Mouse (Mus musculus) left cerebral cortex, postnatal 14 days (tissue): ENCODE measurements around the gene Zfand3. TPM values are rescaled to one million over a fixed set of nuclear protein-coding genes. Genes with fewer than 3 reads are reported as not detected.

ENCODE experiments used
- DNase-seq, 2 experiments: peaks; one replicate each; pipeline ENCODE4 v3.0.0; 2021 to 2022; ENCODE audit warnings: low spot score in 2 of 2, mixed read lengths in 1 of 2
- intact Hi-C: fragments of 180-260 bp; cut with DNase I; formaldehyde crosslinking; loops from one replicate; pipeline ENCODE4 v1.15.1; 2025
- total RNA-seq, 2 experiments: library from RNA; stranded (reverse); gene quantifications; 2 replicates each; pipeline ENCODE4 v1.2.3; 2021

Gene Zfand3
- total RNA-seq, 2 experiments from 2014 or later = 106 to 114 TPM

- intact Hi-C loops = no loop called here
- DNase-seq = no peak
These were observed 172.9 kb downstream of the Zfand3 start for GRCm38 (mm10) chr17:30177435-30177834.

GRCm38 (mm10) chr17:30178402-30178801 is 173.9 kb downstream of the Zfand3 start:
- intact Hi-C loops = no loop called here
- no peak for DNase-seq

DNA sequence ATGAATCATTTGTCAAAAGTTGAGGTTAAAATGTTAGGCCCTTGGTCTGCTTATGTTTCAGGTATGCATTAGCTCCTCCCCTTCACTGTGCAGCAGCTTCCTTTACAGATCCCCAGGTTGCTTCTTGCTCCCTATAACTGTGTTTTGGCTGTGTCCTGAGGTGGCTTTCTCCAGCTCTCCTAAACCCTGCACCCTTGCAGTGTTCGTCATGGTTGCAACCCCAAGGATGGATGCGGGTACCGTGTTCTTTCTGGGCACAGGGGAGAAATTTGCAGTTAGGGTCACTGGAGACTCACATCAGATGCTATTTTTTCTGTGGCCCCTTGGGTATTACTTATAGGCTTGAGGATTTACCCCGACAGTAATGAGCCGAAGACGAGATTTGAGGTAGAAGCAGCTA is 175.7 kb downstream of the Zfand3 start:
- no peak for DNase-seq
- intact Hi-C loops = no loop called here

DNA sequence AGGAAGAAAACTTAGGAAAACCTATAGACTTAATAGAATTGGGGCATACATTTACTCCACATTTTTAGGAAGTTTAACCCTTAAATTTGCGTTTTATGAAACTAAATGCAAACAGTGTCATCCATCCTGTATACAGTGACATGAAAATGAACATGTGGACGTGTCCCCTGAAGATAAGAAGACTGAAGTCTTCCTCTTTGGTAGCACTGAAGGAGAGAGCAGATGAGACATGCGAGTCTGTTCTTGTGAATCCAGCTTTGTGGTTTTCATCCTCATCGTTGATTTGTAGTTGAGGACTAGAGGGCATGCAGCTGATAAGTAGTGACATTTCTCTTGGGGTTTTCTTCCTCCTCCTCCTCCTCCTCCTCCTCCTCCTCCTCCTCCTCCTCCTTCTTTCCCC is 177.0 kb downstream of the Zfand3 start:
- intact Hi-C loops = no loop called here
- no peak for DNase-seq

- no peak for DNase-seq
- intact Hi-C loops = no loop called here
These were observed 177.5 kb downstream of the Zfand3 start for GRCm38 (mm10) chr17:30182063-30182462.

- no peak for DNase-seq
- intact Hi-C loops = no loop called here
These were observed 179.0 kb downstream of the Zfand3 start for GRCm38 (mm10) chr17:30183561-30183960.

DNA sequence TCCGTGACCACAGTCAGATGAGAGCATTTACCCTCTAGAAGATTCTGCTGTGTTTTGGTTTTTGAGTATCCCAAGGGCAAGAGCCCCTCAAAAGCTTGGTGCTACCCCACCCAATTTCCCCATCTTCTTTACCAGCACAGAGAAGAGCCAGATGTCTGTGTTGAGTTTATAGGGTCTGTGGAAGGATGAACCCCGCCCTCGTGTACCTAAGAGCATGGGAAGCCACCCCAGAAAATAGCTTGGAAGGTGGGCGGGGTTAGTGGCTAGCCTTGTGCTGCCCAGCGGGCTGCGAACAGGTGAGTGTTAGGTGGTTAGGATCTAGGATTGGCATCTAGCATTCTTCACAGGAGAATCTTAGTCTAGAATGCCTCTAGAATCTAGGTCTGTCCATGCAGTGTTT is 182.6 kb downstream of the Zfand3 start:
- no peak for DNase-seq
- intact Hi-C loops = no loop called here

- intact Hi-C loops = no loop called here
- no peak for DNase-seq
These were observed 183.0 kb downstream of the Zfand3 start for GRCm38 (mm10) chr17:30187581-30187980.

DNA sequence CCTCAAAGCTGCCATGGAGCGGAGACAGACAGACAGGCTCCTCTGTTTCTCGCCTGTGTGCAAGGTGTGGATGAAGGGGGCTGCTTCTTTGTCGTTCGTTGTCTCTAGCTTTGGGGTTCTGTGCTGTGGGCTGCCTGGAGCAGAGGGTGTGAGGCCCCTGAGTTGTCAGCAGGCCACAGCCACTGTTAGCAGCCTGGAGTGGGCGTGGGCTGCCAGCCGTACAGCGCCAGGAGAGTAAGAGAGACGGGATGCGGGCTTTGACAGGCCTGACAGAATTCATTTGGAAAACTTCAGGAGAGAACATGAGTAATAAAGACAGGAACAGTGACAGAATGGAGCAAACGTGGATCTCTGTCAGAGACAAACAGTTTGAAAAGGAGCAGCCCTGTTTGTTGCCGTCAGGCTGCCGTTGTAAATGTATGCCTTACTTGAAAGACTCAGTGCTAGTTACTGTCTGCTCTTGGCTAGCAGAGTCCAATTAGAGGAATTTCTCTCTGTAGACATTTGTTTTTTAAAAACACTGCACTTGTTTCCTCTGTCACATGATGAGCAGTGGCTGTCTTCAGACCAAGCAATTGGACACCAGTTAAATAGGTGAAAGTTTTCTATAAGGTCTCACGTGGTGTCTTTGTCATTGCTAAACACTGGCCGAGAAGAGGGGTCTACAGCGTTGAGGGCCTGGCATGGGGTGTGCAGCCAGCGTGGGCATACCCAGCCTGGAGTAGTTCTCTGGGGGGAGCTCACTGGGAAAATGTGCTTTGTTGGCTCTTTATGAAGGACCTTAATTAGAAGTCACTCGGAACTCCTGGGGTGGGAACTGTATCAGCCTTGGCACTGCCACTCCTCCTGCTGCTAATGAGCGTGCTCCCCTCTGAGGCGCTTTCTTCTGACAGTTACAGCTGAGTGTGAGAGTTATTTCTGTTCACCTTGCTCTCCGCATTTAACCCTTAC is 183.8 kb downstream of the Zfand3 start:
- intact Hi-C loops = no loop called here
- DNase-seq = no peak

DNA sequence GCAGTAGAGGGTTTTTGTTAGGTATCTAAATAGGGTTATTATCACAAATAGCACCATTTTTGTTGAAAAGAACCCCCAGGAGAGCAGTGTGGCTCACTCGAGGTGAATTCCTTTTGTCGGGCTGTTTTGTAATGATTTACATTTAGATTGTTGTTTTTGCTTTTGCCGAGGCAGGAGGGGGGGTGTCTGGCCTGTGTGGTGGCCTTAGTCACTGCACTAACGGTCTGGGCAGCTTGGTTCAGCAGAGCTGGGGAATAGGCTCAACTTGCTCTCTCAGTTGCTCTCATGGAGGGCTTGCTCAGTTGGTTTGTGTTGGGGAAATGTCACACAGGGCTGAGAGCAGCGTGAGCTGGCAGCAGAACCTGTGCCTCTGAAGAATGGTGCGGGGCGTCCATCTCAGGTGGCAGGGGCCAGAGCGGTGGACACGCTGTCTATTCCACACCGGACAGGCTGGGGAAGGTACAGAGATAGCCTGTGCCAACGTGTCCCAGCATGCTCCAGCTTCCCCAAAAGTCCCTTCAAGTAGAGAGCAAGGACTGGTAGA is 186.6 kb downstream of the Zfand3 start:
- no peak for DNase-seq
- intact Hi-C loops = loop anchor here (10.0 kb wide), 1 partner anchor 216 kb away; the partner anchor contains the start of gene Mdga1

- peak in 1 of 2 experiments; percentile 35 for DNase-seq
- intact Hi-C loops = loop anchor here (10.0 kb wide), 1 partner anchor 218 kb away; the partner anchor contains the start of gene Mdga1
These were observed 188.0 kb downstream of the Zfand3 start for GRCm38 (mm10) chr17:30192416-30193005.

DNA sequence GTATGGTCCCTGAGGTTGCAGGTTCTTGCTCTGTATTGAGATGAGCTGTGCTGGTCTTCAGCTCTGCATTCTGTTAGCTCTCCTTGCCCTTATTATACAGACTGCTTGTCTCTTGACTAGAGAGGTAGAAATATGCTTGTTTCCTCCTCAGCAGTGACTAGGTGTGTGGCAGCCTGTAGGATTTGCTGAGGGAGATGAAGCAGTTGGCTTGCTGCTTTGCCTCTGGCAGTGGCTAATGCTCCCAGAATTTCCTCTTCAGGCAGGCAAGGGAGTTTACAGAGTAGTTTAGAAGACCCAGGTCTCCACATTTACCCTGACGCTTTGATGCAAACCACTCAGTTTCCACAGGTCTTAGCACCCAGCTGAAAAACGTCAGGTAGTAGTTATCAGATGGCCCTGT is 189.1 kb downstream of the Zfand3 start:
- DNase-seq = peak in 1 of 2 experiments; percentile 3
- intact Hi-C loops = loop anchor here (10.0 kb wide), 1 partner anchor 219 kb away; the partner anchor contains the start of gene Mdga1

- peak in 1 of 2 experiments; percentile 2 for DNase-seq
- intact Hi-C loops = loop anchor here (10.0 kb wide), 1 partner anchor 219 kb away; the partner anchor contains the start of gene Mdga1
These were observed 189.6 kb downstream of the Zfand3 start for GRCm38 (mm10) chr17:30194091-30194490.

DNA sequence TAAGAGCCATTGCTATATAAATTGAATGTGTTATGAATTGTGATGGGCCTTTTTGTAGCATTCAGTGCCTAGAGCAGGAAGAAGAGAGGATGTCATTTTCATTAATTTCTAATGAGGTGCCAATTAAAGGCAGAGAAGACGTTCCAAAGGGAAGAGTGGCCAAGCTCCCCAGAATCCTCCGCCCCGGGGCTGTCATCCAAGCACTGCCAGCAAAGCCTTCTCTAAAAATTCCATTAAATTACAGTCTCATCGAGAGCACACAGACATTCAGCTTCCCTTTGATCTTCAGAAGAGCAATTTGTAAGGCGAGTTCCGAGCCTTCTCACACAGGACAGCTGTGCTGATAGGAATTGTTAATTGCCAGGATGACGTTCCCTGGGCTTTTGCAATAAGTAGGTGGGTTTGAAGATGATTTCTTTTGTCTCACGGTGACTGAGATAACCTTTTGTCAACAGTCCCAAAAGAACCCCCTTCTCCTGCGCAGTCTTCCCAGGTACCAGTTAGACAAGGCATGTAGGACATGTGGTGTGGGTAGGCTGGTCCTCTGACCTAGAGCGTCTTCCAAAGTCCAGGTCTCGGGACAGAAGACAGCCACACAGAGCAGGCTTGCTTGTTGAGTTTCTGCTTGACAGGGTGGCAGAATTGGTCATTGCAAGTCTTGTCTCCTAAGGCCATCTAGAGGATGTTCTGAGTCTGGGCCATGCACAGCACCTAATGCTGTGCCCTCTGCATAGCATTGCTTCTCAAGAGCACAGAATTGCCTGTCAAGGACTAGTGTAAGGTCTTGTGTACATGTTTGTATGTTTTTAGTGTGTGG is 190.3 kb downstream of the Zfand3 start:
- DNase-seq = peak in 1 of 2 experiments; percentile 3
- intact Hi-C loops = loop anchor here (5.0 to 10.0 kb wide), 2 partner anchors 78 to 220 kb away; partner anchors contain the start of gene Mdga1

GRCm38 (mm10) chr17:30195591-30196183 is 191.2 kb downstream of the Zfand3 start:
- DNase-seq = peak in 1 of 2 experiments; percentile 4
- intact Hi-C loops = loop anchor here (5.0 to 10.0 kb wide), 2 partner anchors 78 to 221 kb away; partner anchors contain the start of gene Mdga1

DNA sequence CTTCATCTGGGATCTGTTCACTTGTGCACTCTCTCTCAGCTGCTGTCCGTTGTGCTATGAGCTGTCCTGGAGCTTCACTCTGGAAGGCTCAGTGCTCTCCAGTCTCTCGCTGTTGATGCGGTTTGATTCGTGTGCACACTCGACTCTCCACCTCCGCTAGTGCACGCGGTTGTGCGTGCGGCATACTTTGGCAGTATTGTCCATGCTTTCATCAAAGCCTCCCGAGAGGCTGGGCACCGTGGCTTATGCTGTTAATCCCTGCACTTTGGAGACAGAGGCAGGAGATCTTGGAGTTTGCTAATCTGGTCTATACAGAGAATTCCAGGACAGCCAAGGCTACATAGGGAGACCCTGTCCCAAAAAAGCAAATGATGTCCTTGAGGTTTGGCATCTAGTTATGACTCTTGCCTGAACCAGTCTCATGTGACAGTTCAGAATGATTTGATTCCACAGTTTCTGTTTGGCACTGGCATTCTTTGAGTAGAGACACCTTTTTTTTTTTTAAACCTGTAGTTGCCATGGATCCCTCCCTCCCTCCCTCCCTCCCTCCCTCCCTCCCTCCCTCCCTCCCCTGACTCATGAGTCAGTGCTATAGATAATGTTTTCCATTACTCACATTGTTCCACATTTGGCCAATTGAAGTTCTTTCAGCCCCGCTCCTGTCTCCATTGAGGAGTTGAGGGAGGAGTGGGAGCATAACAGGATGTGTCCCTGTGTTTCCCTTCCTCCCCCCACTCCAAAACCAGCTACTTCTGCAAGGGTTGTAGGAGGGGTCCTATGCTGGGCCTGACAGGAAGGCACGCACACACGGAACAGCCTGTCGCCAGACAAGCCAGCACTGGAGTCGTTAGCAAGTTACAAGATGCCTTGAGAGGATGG is 192.1 kb downstream of the Zfand3 start:
- DNase-seq = peak; percentile 27 to 77
- intact Hi-C loops = loop anchor here (5.0 to 10.0 kb wide), 2 partner anchors 79 to 222 kb away; partner anchors contain the start of gene Mdga1

DNA sequence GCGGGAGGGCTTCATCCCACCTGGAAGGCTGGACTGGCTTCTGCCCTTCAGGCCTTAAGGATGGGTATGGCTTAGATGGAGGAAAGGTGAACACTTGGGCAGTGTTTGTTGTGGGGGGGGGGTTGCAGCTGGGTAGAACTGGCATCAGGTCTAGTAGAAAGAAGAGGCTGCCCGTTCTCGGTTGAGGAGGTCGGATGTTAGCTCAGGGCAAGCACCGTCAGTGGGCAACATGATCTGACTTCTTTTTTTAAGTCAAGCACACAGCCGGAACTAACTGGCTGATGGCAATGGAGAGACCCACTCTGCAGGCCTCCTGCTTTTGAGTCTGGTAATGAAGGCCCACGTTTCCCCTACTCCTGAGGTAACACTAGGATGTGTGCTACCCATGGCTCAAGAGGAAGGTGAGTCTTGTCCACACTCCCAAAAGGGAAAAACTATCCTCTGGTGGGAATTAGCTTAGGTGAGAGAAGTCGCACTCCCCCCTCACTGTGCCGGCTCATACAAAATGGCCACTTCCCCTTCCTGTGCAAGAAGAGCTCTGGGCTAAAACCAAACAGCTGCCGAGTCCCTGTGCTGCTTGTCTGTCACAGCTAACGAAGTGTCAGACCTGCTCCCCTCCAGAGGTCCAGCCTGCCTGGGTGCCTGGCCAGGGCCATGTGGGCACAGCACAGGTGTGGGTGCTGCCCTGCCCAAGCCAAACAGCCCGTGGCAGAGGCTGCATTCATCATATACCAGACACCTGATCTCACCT is 192.9 kb downstream of the Zfand3 start:
- intact Hi-C loops = loop anchor here (5.0 to 10.0 kb wide), 2 partner anchors 80 to 223 kb away; partner anchors contain the start of gene Mdga1
- no peak for DNase-seq
